Mouse (Mus musculus) left cerebral cortex, adult 11 months (tissue): Measurements from ENCODE around the gene Ly6g6c.

Experiments used
- DNase-seq: peaks from one replicate; pipeline ENCODE4 v3.0.0; 2022; ENCODE audit warnings: low spot score

Gene Ly6g6c

GRCm38 (mm10) chr17:35083929-35084497, 18.8 kb downstream of the Ly6g6c start:
- no peak for DNase-seq

- DNase-seq, result no peak
Measured at GRCm38 (mm10) chr17:35085208-35085865, 20.1 kb downstream of the Ly6g6c start, which contains the start of gene Ly6g6f. Ly6g6f (minus strand) TSS chr17:35085610.

- DNase-seq, result no peak
Measured at GRCm38 (mm10) chr17:35088151-35088550, 23.0 kb downstream of the Ly6g6c start.

GRCm38 (mm10) chr17:35088825-35089644, 23.8 kb downstream of the Ly6g6c start, which contains the start of gene Abhd16a:
Abhd16a (plus strand) TSS chr17:35089263.
- peak; percentile 89 for DNase-seq

- DNase-seq, result no peak
Measured at GRCm38 (mm10) chr17:35090166-35090932, 25.2 kb downstream of the Ly6g6c start.

GRCm38 (mm10) chr17:35092403-35093198, 27.4 kb downstream of the Ly6g6c start:
- DNase-seq, result no peak

GRCm38 (mm10) chr17:35094475-35095365, 29.5 kb downstream of the Ly6g6c start:
- DNase-seq, result no peak

- DNase-seq, result no peak
Measured at GRCm38 (mm10) chr17:35096597-35096996, 31.4 kb downstream of the Ly6g6c start.

- no peak for DNase-seq
Measured at GRCm38 (mm10) chr17:35097164-35097655, 32.0 kb downstream of the Ly6g6c start.

- no peak for DNase-seq
Measured at GRCm38 (mm10) chr17:35100196-35100765, 35.1 kb downstream of the Ly6g6c start.

GRCm38 (mm10) chr17:35101161-35101560, 36.0 kb downstream of the Ly6g6c start:
- DNase-seq, result no peak

- DNase-seq, result no peak
Measured at GRCm38 (mm10) chr17:35102299-35102698, 37.1 kb downstream of the Ly6g6c start.

GRCm38 (mm10) chr17:35103221-35103690, 38.1 kb downstream of the Ly6g6c start:
- DNase-seq, result no peak

GRCm38 (mm10) chr17:35104079-35104478, 38.9 kb downstream of the Ly6g6c start:
- no peak for DNase-seq

- DNase-seq, result no peak
Measured at GRCm38 (mm10) chr17:35104754-35105153, 39.6 kb downstream of the Ly6g6c start.

- no peak for DNase-seq
Measured at GRCm38 (mm10) chr17:35105740-35106389, 40.7 kb downstream of the Ly6g6c start.

- no peak for DNase-seq
Measured at GRCm38 (mm10) chr17:35106522-35106921, 41.3 kb downstream of the Ly6g6c start.

GRCm38 (mm10) chr17:35108097-35108496, 42.9 kb downstream of the Ly6g6c start, which contains the start of gene Ly6g5c:
Ly6g5c (plus strand) TSS chr17:35108279.
- no peak for DNase-seq

GRCm38 (mm10) chr17:35111774-35112173, 46.6 kb downstream of the Ly6g6c start:
- DNase-seq, result no peak
